Mouse (Mus musculus) heart, embryonic 15.5 days (tissue): Measurements from ENCODE around the gene Pla2g5. TPM values are rescaled to one million over a fixed set of nuclear protein-coding genes. Genes with fewer than 3 reads are reported as not detected.
"Not testable (repeated sequence)": the region's sequence is repeated elsewhere in the genome, so short reads cannot be mapped to it uniquely, and the experiment has no call there.

ENCODE experiments used
- ATAC-seq: fragments of 200-750 bp; cut with Nextera tagmentation; replicated peaks from 2 replicates; pipeline ENCODE4 v1.8.0; 2017; ENCODE audit warnings: low read depth, moderate TSS enrichment; ENCODE audit not compliant: insufficient number of reproducible peaks, insufficient read depth, low FRiP score
- H3K27ac ChIP-seq: fragments of 300-500 bp; sonication (generic); 2 replicates; pipeline ENCODE4 v1.5.1; 2015; ENCODE audit warnings: mild to moderate bottlenecking, inconsistent platforms
- H3K27me3 ChIP-seq: fragments of 300-500 bp; sonication (generic); 2 replicates; pipeline ENCODE4 v1.6.1; 2015; ENCODE audit warnings: inconsistent platforms
- H3K36me3 ChIP-seq: fragments of 300-500 bp; sonication (generic); 2 replicates; pipeline ENCODE4 v1.6.1; 2015; ENCODE audit warnings: mild to moderate bottlenecking, inconsistent platforms
- H3K4me1 ChIP-seq: fragments of 300-500 bp; sonication (generic); replicated peaks from 2 replicates; pipeline ENCODE4 v1.6.1; 2015; ENCODE audit warnings: inconsistent platforms
- H3K4me2 ChIP-seq: fragments of 300-500 bp; sonication (generic); 2 replicates; pipeline ENCODE4 v1.6.1; 2015; ENCODE audit warnings: inconsistent platforms, mild to moderate bottlenecking, moderate library complexity
- H3K4me3 ChIP-seq: fragments of 300-500 bp; sonication (generic); 2 replicates; pipeline ENCODE4 v1.5.1; 2015; ENCODE audit warnings: mild to moderate bottlenecking, inconsistent platforms
- H3K9ac ChIP-seq: fragments of 300-500 bp; sonication (generic); 2 replicates; pipeline ENCODE4 v1.6.1; 2015; ENCODE audit warnings: mild to moderate bottlenecking, inconsistent platforms
- H3K9me3 ChIP-seq: fragments of 300-500 bp; sonication (generic); replicated peaks from 2 replicates; pipeline ENCODE4 v1.6.1; 2016; ENCODE audit warnings: inconsistent platforms
- WGBS: fragments of 180-500 bp; shearing (Covaris S2); methylation state at CpG from one replicate; pipeline ENCODE4 v1.1.7; 2015; ENCODE audit warnings: mixed read lengths; 5-methylcytosine and 5-hydroxymethylcytosine counted together
- polyA plus RNA-seq: library from polyadenylated mRNA; unstranded; fragments of >200 nt; fragmentation: Nextera tagmentation; extraction: Ambion mirVana; gene quantifications from 2 replicates; pipeline ENCODE4 v1.2.1, GENCODE M21; 2015

Gene Pla2g5
- polyA plus RNA-seq, 1 experiment from 2014 or later: 3.6 TPM

DNA sequence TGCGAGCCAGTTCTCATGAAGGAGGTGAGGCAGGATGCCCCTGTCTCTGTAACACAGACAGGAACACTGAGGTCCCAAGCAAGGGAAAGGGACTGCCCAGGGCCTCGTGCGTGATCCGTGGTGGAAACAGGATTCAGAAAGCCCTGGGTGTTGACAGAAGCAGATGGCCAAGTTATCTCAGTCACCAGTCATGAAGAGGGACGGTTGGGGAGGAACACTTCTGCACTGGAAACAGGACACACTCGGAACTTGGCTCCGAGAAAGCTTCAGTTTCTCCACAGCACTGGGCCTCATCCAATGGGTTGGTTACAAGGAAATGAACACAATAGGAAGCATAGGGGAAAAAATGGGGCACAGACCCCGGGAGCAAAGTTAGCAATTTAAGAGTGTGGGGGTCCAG lies 15.5 kb upstream of the Pla2g5 start:
- Histone ChIP-seq H3K27me3 (peaks cover 22% of the 10 kb centered on the region), H3K27ac (no peak overlapping the region), H3K4me2 (no peak overlapping the region), H3K9me3 (no peaks in the 10 kb centered on the region), H3K36me3 (no peaks in the 10 kb centered on the region), H3K4me3 (no peak overlapping the region), H3K4me1 (0 out of 2 replicates have a peak, but pooled peaks cover 4% of the 10 kb centered on the region), H3K9ac (no peak overlapping the region)
- no peak for ATAC-seq
- 23% methylated on average over 8 of the region's 8 CpGs for WGBS

DNA sequence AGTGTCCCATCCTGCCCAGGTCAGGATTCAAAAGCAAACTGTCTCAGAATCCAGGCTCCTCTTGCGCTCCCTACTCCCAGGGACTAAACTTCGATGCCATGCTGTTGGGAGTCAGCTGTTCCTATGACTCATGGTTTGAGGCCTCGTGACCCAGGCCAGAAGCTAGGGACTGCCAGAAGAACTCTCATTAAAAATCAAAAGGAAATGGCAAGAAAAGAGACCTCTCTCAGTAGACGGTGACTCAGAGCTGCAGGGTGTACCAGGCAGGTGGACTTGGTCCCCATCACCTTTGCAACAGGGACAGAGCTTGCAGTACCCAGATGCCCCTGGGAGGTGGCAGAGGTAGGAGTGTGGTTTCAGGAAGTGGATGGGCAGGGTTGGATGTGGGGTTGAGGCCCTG lies 14.4 kb upstream of the Pla2g5 start, which contains the start of gene Pla2g2e:
TSS of gene Pla2g2e (plus strand) at position 212 of the 400 bp plus-strand sequence.
- Histone ChIP-seq H3K27ac (no peak within 1 kb of the TSS), H3K27me3 (peaks cover 21% of the 10 kb centered on the region), H3K9ac (no peak within 1 kb of the TSS), H3K9me3 (no peaks in the 10 kb centered on the region), H3K4me1 (0 out of 2 replicates have a peak, but pooled peaks cover 4% of the 10 kb centered on the region), H3K4me2 (no peak within 1 kb of the TSS), H3K36me3 (no peaks in the 10 kb centered on the region), H3K4me3 (no peak within 1 kb of the TSS)
- WGBS: 73% methylated on average over 4 of the region's 4 CpGs
- no peak for ATAC-seq

DNA sequence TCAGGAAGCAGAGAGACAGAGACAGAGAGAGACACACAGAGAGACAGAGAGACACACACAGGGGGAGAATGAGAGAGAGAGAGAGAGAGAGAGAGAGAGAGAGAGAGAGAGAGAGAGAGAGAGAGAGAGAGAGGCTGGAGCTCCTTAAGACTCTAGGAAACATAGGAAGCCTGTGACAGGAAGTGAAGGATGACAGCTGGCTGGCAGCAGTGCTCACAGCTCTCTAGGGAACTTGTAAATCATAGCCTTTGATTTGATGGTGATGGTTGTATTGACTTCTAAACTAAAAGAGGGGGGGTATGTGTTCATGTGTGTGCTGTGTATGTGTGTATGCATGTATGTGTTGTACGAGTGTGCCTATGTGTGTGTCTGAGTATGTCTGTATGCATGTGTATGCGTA lies 12.7 kb upstream of the Pla2g5 start:
- H3K9ac ChIP-seq: no peak overlapping the region
- 0 out of 2 replicates have a peak, but pooled peaks cover 4% of the 10 kb centered on the region for H3K4me1 ChIP-seq
- ATAC-seq: no peak
- WGBS: 94% methylated on average over 2 of the region's 2 CpGs
- H3K27me3 ChIP-seq: peaks cover 4% of the 10 kb centered on the region; the same call in 1 of the 2 replicates
- H3K27ac ChIP-seq: no peak overlapping the region
- no peaks in the 10 kb centered on the region for H3K36me3 ChIP-seq
- H3K4me3 ChIP-seq: no peak overlapping the region
- no peak overlapping the region for H3K4me2 ChIP-seq
- H3K9me3 ChIP-seq: no peaks in the 10 kb centered on the region

DNA sequence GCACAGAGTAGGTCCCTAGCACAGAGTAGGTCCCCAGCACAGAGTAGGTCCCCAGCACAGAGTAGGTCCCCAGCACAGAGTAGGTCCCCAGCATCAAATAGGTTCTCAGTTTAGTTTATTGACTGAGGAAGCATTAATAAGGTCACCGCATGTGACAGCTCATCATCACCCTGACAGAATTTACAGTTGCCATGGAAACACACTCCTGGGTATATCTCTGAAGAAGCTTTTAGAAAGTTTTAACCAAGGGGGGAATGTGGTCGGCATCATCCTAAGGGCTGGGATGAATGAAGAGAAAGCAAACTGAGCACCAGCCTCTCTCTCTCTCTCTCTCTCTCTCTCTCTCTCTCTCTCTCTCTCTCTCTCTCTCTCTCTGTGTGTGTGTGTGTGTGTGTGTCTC lies 12.0 kb upstream of the Pla2g5 start:
- not testable (repeated sequence) for ATAC-seq, H3K4me2 ChIP-seq, H3K36me3 ChIP-seq, H3K4me1 ChIP-seq, H3K27ac ChIP-seq, H3K27me3 ChIP-seq, H3K4me3 ChIP-seq, H3K9ac ChIP-seq, H3K9me3 ChIP-seq
- WGBS: 82% methylated on average over 2 of the region's 2 CpGs

DNA sequence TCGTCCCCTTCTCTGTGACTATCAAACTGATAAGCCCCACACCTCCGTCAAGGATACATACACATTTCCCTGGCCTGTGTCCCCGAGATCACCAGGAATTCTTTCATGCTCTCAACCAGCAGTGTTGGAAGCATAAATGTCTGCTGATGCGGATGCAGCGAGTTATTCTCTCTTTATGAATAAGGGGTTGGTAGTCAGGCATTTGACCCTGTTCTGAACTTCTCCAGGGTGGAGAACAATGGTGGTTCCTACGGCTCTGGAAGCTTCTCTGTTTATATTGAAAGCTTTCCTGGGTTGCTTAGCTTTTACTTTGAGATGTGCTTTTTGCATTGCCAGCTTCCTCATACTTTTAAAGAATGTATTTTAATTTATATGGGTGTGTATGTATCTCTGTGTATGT lies 10.6 kb upstream of the Pla2g5 start, which contains the start of gene Gm13030:
TSS of gene Gm13030 (minus strand) at position 101 of the 400 bp plus-strand sequence.
- WGBS: 77% methylated on average over 6 of the region's 6 CpGs
- H3K36me3 ChIP-seq: no peaks in the 10 kb centered on the region

DNA sequence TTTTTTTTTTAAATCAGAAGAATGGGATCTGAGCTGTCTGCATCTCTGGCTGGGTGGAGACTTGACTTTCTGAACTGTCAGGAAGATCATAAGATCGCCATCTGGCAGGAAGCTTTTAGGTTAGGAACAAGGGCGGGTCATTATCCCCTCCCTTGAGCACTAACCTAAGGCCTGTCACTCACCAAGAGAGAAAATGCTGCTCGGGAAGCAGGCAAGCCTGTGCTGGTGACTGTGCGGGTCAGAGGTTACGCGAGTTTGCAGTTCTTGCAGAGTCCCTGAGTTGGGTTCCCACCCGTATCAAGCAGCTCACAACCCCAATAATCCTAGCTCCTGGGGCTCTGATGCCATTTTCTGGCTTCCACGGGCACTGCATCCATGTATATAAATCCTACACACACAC lies 5.4 kb upstream of the Pla2g5 start:
- WGBS: 47% methylated on average over 8 of the region's 8 CpGs
- no peaks in the 10 kb centered on the region for H3K9me3 ChIP-seq

More for the DNA sequence above, 10.6 kb upstream of the Pla2g5 start, which contains the start of gene Gm13030:
- Histone ChIP-seq H3K27ac (no peak within 1 kb of the TSS), H3K4me2 (no peak within 1 kb of the TSS), H3K4me3 (no peak within 1 kb of the TSS), H3K9me3 (no peaks in the 10 kb centered on the region), H3K9ac (no peak within 1 kb of the TSS), H3K4me1 (0 out of 2 replicates have a peak, but pooled peaks cover 3% of the 10 kb centered on the region), H3K27me3 (no peaks in the 10 kb centered on the region)
- ATAC-seq: no peak

DNA sequence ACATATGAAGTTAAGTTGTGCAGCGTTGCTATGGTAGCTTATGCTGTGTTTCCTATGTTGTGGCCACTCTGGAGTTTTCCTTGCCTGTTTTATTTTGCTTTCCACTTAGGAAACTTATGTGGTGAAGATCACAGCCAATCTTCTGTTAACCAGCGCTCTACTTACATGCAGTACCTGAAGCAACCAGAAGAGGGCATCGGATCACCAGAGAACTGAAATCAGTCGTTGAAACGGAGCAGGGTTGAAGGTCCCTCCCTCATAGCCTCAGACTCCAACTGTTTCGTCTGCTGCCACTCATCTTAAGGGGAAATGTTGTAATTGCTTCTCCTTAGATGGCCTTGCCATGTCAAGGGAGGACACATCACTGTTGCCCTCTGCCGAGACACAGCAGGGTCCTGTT lies 3.1 kb upstream of the Pla2g5 start:
- H3K27ac ChIP-seq: no peak overlapping the region
- no peaks in the 10 kb centered on the region for H3K36me3 ChIP-seq
- H3K27me3 ChIP-seq: peaks cover 14% of the 10 kb centered on the region; the same call in 1 of the 2 replicates
- H3K4me1 ChIP-seq: no peaks in the 10 kb centered on the region
- H3K4me3 ChIP-seq: no peak overlapping the region
- H3K9me3 ChIP-seq: no peaks in the 10 kb centered on the region
- H3K4me2 ChIP-seq: no peak overlapping the region
- 11% methylated on average over 7 of the region's 7 CpGs for WGBS
- no peak for ATAC-seq
- no peak overlapping the region for H3K9ac ChIP-seq

More for the DNA sequence above, 5.4 kb upstream of the Pla2g5 start:
- H3K4me2 ChIP-seq: no peak overlapping the region
- H3K36me3 ChIP-seq: no peaks in the 10 kb centered on the region
- H3K4me1 ChIP-seq: no peaks in the 10 kb centered on the region
- no peak overlapping the region for H3K27ac ChIP-seq
- H3K9ac ChIP-seq: no peak overlapping the region
- ATAC-seq: no peak
- peaks cover 14% of the 10 kb centered on the region; the same call in 1 of the 2 replicates for H3K27me3 ChIP-seq
- no peak overlapping the region for H3K4me3 ChIP-seq

DNA sequence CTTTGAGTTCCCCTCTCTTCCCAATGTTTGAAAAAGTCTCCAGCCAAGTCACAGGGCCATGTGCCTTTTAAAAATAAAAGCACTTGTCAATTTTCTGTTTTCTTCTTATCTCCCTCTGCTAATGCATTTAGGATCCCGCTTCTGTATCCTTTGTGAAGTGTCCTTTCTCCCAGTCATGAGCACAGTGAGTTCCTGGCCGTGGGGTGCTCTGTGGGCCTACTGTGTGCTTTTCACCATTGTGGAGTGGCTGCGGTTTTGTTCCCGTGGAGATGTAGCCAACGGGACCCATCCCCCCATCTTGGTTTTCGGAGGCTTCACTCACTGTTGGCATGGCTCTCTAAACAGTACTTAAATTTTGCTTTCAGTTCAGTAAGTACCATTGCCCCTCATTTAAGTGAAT lies 2.7 kb upstream of the Pla2g5 start:
- Histone ChIP-seq H3K9me3 (no peaks in the 10 kb centered on the region), H3K36me3 (no peaks in the 10 kb centered on the region), H3K4me2 (no peak overlapping the region), H3K27me3 (peaks cover 14% of the 10 kb centered on the region; the same call in 1 of the 2 replicates), H3K27ac (no peak overlapping the region), H3K4me3 (no peak overlapping the region), H3K9ac (no peak overlapping the region), H3K4me1 (no peaks in the 10 kb centered on the region)
- 60% methylated on average over 6 of the region's 6 CpGs for WGBS
- no peak for ATAC-seq

DNA sequence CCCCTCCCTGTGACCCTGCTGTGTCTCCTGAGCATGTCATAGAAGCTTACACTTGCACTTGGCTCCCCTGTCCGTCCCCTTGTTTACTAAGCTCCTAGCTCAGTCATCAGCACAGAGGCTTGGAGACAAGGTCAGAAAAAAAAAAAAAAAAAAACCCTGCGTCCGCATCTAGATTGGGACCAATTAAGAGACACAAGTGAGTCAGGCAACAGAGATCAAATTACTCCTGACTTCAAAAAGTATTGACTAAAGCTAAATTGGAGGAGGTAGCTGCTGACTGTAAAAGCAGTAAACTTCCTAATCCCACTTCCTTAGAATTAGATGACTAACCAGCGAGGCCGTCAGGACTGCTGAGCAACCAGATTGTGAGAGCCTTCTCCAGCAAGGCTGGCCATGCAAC lies 1.8 kb upstream of the Pla2g5 start:
- H3K9me3 ChIP-seq: no peaks in the 10 kb centered on the region
- H3K9ac ChIP-seq: no peak overlapping the region
- 43% methylated on average over 5 of the region's 5 CpGs for WGBS
- no peak for ATAC-seq
- H3K4me3 ChIP-seq: no peak overlapping the region
- peaks cover 14% of the 10 kb centered on the region; the same call in 1 of the 2 replicates for H3K27me3 ChIP-seq
- H3K4me1 ChIP-seq: peaks cover under 1% of the 10 kb centered on the region; the same call in 1 of the 2 replicates
- H3K27ac ChIP-seq: no peak overlapping the region
- no peak overlapping the region for H3K4me2 ChIP-seq
- no peaks in the 10 kb centered on the region for H3K36me3 ChIP-seq

DNA sequence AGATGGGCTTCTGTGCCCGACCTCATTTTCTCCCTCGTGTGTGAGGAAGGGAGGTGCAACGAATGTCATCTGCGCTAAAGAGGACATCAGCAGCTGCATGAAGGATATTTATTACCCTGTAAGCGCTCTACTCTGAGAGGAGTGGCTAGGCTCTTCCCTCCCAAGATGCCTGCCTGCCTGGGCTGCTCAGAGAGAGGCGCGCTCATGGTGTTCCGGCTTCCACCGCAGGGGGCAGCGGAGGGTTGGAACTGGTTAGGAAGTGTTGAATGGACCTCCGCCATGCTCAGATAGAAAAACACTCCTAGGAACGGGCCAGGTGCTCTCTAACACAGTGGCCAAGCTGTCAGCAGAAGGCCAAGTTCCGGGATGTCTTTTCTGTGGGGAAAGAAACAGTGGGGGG lies 3.6 kb downstream of the Pla2g5 start:
- Histone ChIP-seq H3K4me1 (peaks cover 9% of the 10 kb centered on the region; the same call in 1 of the 2 replicates), H3K9ac (no peak overlapping the region), H3K27me3 (peaks cover 21% of the 10 kb centered on the region; the same call in 1 of the 2 replicates), H3K27ac (no peak overlapping the region), H3K4me3 (no peak overlapping the region), H3K4me2 (peak overlapping the region; percentile 48), H3K36me3 (no peaks in the 10 kb centered on the region), H3K9me3 (no peaks in the 10 kb centered on the region)
- no peak; the same call in 1 of the 2 replicates for ATAC-seq
- 7% methylated on average over 13 of the region's 13 CpGs for WGBS

DNA sequence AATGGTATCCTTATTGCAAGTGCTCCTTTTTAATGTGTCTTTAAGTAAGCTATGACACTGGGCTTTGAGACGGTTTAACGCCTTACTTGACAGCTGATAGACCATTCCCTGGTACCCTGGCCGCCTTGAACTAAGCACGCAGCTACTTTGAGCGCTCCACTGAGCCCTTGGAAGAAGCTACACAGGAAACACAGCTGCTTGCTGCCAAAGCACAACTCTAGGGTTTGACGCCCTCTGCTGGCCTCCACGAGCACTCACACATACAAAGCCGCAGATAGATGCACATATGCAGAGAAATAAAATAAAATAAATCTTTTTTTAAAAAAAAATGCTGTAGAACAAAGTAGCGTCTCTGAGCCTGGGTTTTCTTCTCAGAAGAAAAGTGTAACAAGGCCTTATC lies 4.0 kb downstream of the Pla2g5 start:
- no peak for ATAC-seq
- 21% methylated on average over 9 of the region's 9 CpGs for WGBS
- no peak overlapping the region for H3K4me3 ChIP-seq
- H3K4me2 ChIP-seq: peak overlapping the region; percentile 48
- no peaks in the 10 kb centered on the region for H3K36me3 ChIP-seq
- H3K9ac ChIP-seq: no peak overlapping the region
- no peaks in the 10 kb centered on the region for H3K9me3 ChIP-seq
- H3K27ac ChIP-seq: no peak overlapping the region
- H3K4me1 ChIP-seq: peaks cover 9% of the 10 kb centered on the region; the same call in 1 of the 2 replicates
- peaks cover 18% of the 10 kb centered on the region; the same call in 1 of the 2 replicates for H3K27me3 ChIP-seq

DNA sequence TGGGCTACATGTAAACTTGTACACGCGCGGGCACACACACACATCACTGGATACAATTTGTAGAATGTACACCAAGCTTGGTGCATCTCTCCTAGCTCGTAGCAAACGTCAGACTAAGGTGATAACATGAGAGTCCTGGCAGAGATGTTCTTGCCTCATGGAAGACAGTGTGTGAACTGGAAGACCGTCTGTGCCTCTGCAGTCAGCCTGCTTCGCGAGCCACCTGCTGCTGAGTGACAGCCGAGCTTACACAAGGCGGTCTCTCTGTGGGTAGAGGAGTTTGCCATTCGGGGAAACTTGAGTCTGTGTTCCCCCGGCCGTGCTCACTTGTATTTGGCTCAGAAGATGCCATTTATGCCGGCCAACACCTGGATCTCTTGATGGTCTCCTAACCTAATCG lies 4.8 kb downstream of the Pla2g5 start:
- ATAC-seq: no peak
- peaks cover 18% of the 10 kb centered on the region; the same call in 1 of the 2 replicates for H3K27me3 ChIP-seq
- H3K36me3 ChIP-seq: no peaks in the 10 kb centered on the region
- no peak overlapping the region for H3K9ac ChIP-seq
- no peak overlapping the region for H3K4me2 ChIP-seq
- peaks cover 9% of the 10 kb centered on the region; the same call in 1 of the 2 replicates for H3K4me1 ChIP-seq
- no peak overlapping the region for H3K27ac ChIP-seq
- no peak overlapping the region for H3K4me3 ChIP-seq
- no peaks in the 10 kb centered on the region for H3K9me3 ChIP-seq
- 70% methylated on average over 15 of the region's 15 CpGs for WGBS
